Mouse (Mus musculus) stomach, embryonic 15.5 days (tissue): ENCODE measurements at regions not wholly inside any gene's neighbourhood (a gene's known extent, or its start where the extent isn't known, plus 50 kb on each side); places are given as distances from the start of the nearest gene placed in this dataset.

ENCODE experiments used
- ATAC-seq: fragments of 200-750 bp; cut with Nextera tagmentation; 2 replicates; pipeline ENCODE4 v1.8.0; 2017; ENCODE audit warnings: low read depth, moderate number of reproducible peaks, moderate TSS enrichment; ENCODE audit not compliant: insufficient read depth, low FRiP score
- H3K27ac ChIP-seq: fragments of 300-500 bp; sonication (generic); 2 replicates; pipeline ENCODE4 v1.5.1; 2015; ENCODE audit warnings: mild to moderate bottlenecking, inconsistent platforms
- H3K27me3 ChIP-seq: fragments of 300-500 bp; sonication (generic); replicated peaks from 2 replicates; pipeline ENCODE4 v1.6.1; 2015; ENCODE audit warnings: inconsistent platforms
- H3K36me3 ChIP-seq: fragments of 300-500 bp; sonication (generic); 2 replicates; pipeline ENCODE4 v1.6.1; 2015; ENCODE audit warnings: inconsistent platforms
- H3K4me1 ChIP-seq: fragments of 300-500 bp; sonication (generic); 2 replicates; pipeline ENCODE4 v1.6.1; 2015; ENCODE audit warnings: inconsistent platforms
- H3K4me2 ChIP-seq: fragments of 300-500 bp; sonication (generic); 2 replicates; pipeline ENCODE4 v1.6.1; 2015; ENCODE audit warnings: mild to moderate bottlenecking, inconsistent platforms
- H3K4me3 ChIP-seq: fragments of 300-500 bp; sonication (generic); replicated peaks from 2 replicates; pipeline ENCODE4 v1.5.1; 2015; ENCODE audit warnings: inconsistent platforms
- H3K9ac ChIP-seq: fragments of 300-500 bp; sonication (generic); 2 replicates; pipeline ENCODE4 v1.6.1; 2015; ENCODE audit warnings: inconsistent platforms
- H3K9me3 ChIP-seq: fragments of 300-500 bp; sonication (generic); 2 replicates; pipeline ENCODE4 v1.6.1; 2016; ENCODE audit warnings: inconsistent platforms
- WGBS: fragments of 180-500 bp; shearing (Covaris S2); methylation state at CpG from one replicate; pipeline ENCODE4 v1.1.7; 2015; 5-methylcytosine and 5-hydroxymethylcytosine counted together

DNA sequence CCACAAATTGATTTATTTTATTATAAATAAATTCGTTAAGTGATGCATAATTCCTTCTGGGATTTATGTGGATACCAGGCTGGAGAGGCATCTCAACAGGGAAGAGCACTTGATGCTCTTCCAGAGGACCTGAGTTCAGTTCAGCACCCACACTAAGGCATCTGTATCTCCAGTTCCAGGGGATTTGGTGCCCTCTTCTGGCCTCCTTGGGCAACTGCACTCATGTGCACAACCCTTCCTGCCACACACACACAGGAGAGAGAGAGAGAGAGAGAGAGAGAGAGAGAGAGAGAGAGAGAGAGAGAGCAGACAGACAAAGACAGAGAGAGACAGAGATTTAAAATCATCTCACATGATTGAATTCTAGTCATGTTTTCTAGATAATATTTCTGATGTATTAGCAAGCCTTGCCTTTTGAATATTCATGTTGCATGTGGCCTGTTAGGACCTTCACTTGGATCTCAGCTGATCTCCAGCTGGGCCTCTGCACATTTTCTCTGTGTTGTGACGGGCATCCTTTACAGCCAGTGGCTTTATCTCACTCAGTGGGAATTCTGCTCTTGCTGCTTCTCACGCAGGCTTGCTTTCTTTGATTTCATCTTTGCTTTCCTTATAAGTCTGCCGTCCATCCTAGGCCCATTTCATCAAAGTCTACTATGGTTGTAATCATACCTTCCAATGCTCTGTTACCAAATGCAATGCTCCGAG lies 212.3 kb downstream of the Zfp326 start:
- Histone ChIP-seq H3K4me2 (no peak overlapping the region), H3K27me3 (no peaks in the 10 kb centered on the region), H3K4me1 (no peaks in the 10 kb centered on the region), H3K27ac (no peak overlapping the region), H3K36me3 (no peaks in the 10 kb centered on the region), H3K9me3 (no peaks in the 10 kb centered on the region), H3K9ac (no peak overlapping the region), H3K4me3 (no peak overlapping the region)
- WGBS: 86% methylated on average over 5 of the region's 5 CpGs
- ATAC-seq: no peak

DNA sequence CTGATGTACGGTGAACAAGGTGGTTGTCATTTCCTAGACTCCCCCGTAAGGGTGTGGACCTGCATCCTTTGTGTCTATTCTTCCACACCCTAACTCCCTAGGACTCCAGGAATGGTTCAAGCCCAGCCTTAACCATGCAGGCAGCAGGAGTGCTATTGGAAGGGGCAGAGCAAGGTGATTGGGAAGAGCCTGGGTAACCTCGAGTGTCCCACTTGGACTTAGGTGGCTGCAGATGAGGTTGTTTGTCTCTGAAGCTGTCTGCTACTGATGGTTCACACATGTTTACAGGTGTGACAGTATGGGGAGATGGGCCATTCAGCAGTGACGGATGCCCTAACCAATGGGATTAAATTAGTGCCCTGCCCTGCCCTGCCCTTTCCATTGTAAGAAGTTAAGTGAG lies 207.4 kb downstream of the Zfp326 start:
- no peak overlapping the region for H3K4me3 ChIP-seq
- H3K36me3 ChIP-seq: no peaks in the 10 kb centered on the region
- no peaks in the 10 kb centered on the region for H3K4me1 ChIP-seq
- H3K27me3 ChIP-seq: no peaks in the 10 kb centered on the region
- H3K27ac ChIP-seq: no peak overlapping the region
- ATAC-seq: no peak
- H3K9ac ChIP-seq: no peak overlapping the region
- WGBS: 85% methylated on average over 4 of the region's 4 CpGs
- no peaks in the 10 kb centered on the region for H3K9me3 ChIP-seq
- no peak overlapping the region for H3K4me2 ChIP-seq

DNA sequence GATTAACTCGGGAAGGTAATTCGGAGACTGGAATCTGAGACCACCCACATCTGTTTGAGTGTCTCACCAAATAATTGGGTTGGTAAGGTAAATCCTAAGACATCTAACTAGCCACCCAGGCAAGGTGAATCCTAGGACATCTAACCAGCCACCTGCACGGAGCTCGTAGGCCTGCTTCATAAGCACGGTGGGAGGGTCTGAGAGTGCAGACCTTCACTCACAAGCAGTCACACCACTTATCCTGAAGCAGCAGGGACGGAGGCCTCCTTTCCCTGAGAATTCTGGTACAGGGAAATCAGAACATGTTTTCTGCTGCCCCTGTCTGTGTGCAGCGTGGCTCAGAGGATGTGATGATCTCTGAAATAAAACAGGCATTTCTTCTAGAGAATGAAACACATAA lies 206.5 kb downstream of the Zfp326 start:
- no peaks in the 10 kb centered on the region for H3K27me3 ChIP-seq
- no peaks in the 10 kb centered on the region for H3K9me3 ChIP-seq
- no peak overlapping the region for H3K4me2 ChIP-seq
- WGBS: 51% methylated on average over 7 of the region's 7 CpGs
- H3K4me1 ChIP-seq: no peaks in the 10 kb centered on the region
- ATAC-seq: no peak
- H3K36me3 ChIP-seq: no peaks in the 10 kb centered on the region
- H3K27ac ChIP-seq: no peak overlapping the region
- H3K4me3 ChIP-seq: no peak overlapping the region
- no peak overlapping the region for H3K9ac ChIP-seq

DNA sequence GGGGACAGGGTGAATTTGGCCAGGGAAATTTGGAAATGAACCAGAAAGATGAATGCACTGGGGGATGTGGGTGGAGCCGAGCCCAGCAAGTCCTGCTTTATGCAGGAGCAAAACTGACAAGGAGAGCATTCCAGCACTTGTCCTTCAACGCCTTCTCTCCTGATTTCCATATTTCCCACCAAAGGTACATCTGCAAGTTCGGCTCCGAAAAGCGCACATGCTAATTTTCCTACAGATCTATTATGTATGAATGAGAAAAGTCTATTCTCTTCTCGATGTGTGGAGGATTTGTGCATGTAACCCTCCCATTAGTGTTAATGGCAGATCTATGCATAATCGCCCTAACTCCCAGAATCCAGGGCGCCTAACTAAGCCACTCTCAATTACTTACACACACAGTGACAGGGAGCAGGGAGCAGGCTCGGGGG lies 190.8 kb downstream of the Zfp326 start:
- Histone ChIP-seq H3K9me3 (no peaks in the 10 kb centered on the region), H3K4me3 (no peak overlapping the region), H3K9ac (no peak overlapping the region), H3K36me3 (no peaks in the 10 kb centered on the region), H3K27me3 (no peaks in the 10 kb centered on the region), H3K4me2 (no peak overlapping the region), H3K4me1 (no peaks in the 10 kb centered on the region), H3K27ac (no peak overlapping the region)
- WGBS: 77% methylated on average over 9 of the region's 9 CpGs
- no peak for ATAC-seq

DNA sequence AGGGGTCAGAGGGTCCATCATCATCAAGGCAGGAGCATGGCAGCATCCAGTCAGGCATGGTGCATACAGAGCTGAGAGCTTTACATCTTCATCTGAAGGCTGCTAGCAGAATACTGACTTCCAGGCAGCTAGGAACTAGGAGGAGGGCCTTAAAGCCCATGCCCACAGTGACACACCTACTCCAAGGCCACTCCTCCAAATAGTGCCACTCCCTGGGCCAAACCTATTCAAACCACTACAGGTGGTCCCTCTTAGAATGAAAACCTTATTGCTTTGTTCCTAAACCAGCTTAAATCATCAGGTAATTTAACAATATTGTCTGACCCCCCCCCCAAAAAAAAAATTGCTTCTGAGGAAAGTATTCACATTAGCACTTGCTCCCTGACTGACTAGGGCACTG lies 190.3 kb downstream of the Zfp326 start:
- no peaks in the 10 kb centered on the region for H3K27me3 ChIP-seq
- no peaks in the 10 kb centered on the region for H3K9me3 ChIP-seq
- ATAC-seq: no peak
- H3K4me2 ChIP-seq: no peak overlapping the region
- H3K27ac ChIP-seq: no peak overlapping the region
- no peak overlapping the region for H3K4me3 ChIP-seq
- no peak overlapping the region for H3K9ac ChIP-seq
- no peaks in the 10 kb centered on the region for H3K36me3 ChIP-seq
- no peaks in the 10 kb centered on the region for H3K4me1 ChIP-seq

DNA sequence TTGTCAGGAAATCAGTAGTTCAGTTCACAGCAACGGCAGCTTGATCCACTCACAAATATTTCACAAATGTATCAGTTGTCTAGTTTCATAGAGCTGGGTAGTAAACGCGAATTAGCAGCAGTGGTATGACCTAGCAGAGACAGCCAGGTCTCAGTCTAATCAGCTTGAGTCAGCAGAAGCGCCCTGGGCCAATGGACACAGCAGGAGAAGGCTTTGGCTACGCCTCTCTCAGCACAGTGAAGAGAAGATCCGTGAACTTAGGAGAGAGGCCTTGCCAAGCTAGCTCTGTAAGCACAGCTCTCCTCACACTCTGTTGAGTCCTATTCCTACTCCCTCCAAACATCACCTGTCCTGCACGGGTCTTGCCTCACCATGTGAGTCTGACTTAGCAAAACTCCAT lies 188.0 kb downstream of the Zfp326 start:
- no peak for ATAC-seq
- H3K4me2 ChIP-seq: no peak overlapping the region
- WGBS: 80% methylated on average over 7 of the region's 7 CpGs
- H3K4me3 ChIP-seq: no peak overlapping the region
- no peak overlapping the region for H3K9ac ChIP-seq
- H3K27me3 ChIP-seq: no peaks in the 10 kb centered on the region
- H3K27ac ChIP-seq: no peak overlapping the region
- no peaks in the 10 kb centered on the region for H3K36me3 ChIP-seq
- no peaks in the 10 kb centered on the region for H3K4me1 ChIP-seq
- no peaks in the 10 kb centered on the region for H3K9me3 ChIP-seq

DNA sequence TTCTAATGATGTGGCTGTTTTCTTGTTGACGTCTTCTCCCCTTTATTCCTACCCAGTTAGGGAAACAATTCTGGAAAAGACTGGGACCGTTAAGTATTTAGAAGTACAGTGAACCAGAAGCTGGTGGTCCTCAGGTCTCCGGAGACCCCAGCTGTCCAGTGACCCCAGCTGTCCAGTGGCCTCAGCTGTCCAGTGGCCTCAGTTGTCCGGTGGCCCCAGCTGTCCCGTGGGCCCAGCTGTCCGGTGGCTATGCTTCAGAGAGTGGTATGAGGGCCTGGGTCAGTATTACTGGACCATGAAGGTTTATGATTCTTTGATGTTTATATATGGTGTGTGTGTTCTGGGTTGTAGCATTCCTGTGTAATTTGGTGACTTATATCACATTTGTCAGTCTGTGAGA lies 186.6 kb downstream of the Zfp326 start:
- Histone ChIP-seq H3K27me3 (no peaks in the 10 kb centered on the region), H3K4me3 (no peak overlapping the region), H3K4me1 (no peaks in the 10 kb centered on the region), H3K27ac (no peak overlapping the region), H3K4me2 (no peak overlapping the region), H3K36me3 (no peaks in the 10 kb centered on the region), H3K9me3 (no peaks in the 10 kb centered on the region), H3K9ac (no peak overlapping the region)
- no peak for ATAC-seq
- WGBS: 78% methylated on average over 6 of the region's 6 CpGs

DNA sequence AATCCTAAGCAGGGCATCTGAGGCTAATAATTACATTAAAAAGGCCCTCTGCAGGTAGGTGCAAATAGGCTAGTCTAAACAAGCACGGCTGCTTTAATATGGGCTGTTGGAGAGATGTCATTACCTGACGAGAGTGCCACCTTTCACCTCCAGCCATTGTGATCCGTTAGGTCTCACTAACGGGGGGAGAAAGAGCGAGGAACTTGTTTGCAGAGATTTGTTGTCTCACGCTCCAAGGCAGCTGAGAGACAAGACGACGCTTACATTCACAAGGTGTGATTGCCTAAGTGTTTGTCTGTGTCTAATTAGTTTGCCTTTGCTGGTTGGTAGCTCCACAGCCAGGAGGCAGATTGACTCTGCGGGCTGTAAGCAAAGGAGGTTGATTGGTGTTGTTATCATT lies 180.3 kb downstream of the Zfp326 start:
- Histone ChIP-seq H3K27ac (no peak overlapping the region), H3K27me3 (no peaks in the 10 kb centered on the region), H3K36me3 (no peaks in the 10 kb centered on the region), H3K9ac (no peak overlapping the region), H3K4me3 (no peak overlapping the region), H3K9me3 (no peaks in the 10 kb centered on the region), H3K4me2 (no peak overlapping the region), H3K4me1 (no peaks in the 10 kb centered on the region)
- no peak for ATAC-seq
- 12% methylated on average over 9 of the region's 9 CpGs for WGBS

DNA sequence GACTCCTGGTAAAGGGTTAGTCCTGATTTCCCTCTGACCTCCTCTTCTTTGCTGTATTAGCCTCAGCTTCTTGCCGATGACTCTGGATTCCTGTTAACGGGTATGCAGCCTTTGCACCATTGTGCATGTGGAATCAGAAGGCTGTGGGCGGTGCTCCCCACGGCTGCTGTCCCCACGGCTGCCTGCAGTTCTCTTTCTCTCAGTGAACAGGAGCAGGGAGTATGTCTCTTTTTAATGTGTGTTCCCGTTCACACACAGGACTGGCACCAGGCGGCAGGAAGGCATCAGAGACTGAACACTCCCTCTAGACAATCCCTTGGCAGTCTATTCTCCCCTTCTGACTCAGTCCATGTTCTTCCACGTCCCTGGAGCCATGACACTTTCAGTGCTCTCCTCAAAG lies 178.9 kb downstream of the Zfp326 start:
- WGBS: 42% methylated on average over 8 of the region's 8 CpGs
- Histone ChIP-seq H3K27ac (no peak overlapping the region), H3K9me3 (no peaks in the 10 kb centered on the region), H3K36me3 (no peaks in the 10 kb centered on the region), H3K9ac (no peak overlapping the region), H3K27me3 (no peaks in the 10 kb centered on the region), H3K4me1 (no peaks in the 10 kb centered on the region), H3K4me3 (no peak overlapping the region), H3K4me2 (no peak overlapping the region)
- ATAC-seq: no peak

DNA sequence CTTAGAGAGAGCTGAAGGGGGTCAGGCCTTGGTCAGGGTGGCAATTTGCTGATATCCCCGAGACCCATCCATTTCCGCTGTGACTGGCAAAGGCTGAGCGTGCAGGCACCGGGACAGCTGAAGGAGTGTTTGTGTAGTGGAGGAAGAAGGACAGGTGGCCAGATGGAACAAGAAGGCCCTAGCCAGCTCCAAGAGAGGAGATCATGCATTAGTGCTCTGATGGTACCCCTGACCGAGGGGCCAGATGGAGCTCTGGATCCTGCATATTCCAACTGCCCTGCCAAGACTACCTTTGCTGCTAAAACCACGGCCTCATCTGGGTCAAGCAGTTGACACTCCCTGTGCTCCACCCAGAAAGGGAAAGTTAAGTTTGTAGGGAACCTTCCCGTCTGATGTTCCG lies 174.7 kb downstream of the Zfp326 start:
- H3K4me3 ChIP-seq: no peak overlapping the region
- H3K9ac ChIP-seq: no peak overlapping the region
- 91% methylated on average over 8 of the region's 8 CpGs for WGBS
- H3K4me1 ChIP-seq: no peaks in the 10 kb centered on the region
- H3K27ac ChIP-seq: no peak overlapping the region
- no peak overlapping the region for H3K4me2 ChIP-seq
- no peak for ATAC-seq
- H3K36me3 ChIP-seq: no peaks in the 10 kb centered on the region
- H3K9me3 ChIP-seq: no peaks in the 10 kb centered on the region
- H3K27me3 ChIP-seq: no peaks in the 10 kb centered on the region

DNA sequence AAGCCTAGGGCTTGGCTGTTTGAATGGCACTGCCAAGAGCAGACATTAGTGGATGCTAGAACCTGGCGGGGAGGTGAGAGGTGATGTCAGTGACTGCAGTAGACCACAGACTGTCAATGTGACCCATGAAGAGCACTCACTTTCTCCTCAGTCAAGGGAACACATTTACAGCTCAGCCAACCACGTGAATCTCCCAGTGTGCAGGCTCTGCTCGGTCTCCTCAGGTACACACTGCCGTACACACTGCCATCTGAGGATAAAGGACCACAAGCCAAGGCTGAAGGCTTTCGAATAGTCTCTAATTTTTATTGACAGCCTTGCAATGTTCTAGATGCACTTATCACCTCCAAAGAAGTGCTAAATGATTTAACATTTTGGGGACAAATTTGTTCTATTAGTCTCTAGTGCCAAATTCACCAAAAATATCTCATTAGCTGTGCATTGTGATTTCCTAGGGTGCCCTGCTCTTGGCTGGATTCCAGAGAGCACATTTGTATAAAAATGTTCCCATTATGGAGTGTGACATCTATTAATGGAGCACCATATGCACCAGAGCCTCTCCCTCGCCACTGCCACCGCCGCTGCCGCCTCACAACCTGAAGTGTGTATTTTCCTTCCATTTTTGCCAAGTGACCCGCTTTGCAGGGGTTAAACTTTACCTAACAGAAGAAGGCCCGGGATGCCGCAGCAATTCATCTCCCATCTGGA lies 168.7 kb downstream of the Zfp326 start:
- Histone ChIP-seq H3K9me3 (no peaks in the 10 kb centered on the region), H3K4me2 (no peak overlapping the region), H3K4me3 (no peak overlapping the region), H3K27me3 (no peaks in the 10 kb centered on the region), H3K4me1 (no peaks in the 10 kb centered on the region), H3K9ac (no peak overlapping the region), H3K36me3 (no peaks in the 10 kb centered on the region), H3K27ac (no peak overlapping the region)
- ATAC-seq: no peak
- WGBS: 71% methylated on average over 12 of the region's 12 CpGs

DNA sequence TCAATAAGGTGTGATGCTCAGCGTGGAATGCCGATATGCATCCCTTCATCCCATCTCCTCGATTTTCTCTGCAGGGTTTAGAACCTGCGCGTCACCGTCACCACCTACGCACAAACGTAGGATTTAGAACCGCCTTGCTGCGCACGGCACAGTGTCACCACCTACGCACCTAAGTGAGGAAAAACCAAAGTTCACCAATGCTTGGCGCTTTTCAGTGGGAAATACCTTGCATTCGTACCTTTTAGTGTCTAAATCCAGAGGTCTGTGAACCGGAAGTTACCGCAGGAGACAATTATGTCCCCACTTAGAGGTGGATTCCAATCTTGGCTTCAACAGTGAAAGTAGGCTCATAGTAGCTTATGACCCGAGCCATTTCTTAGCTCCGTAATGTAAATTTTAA lies 162.0 kb downstream of the Zfp326 start:
- 92% methylated on average over 18 of the region's 18 CpGs for WGBS
- Histone ChIP-seq H3K9ac (no peak overlapping the region), H3K27me3 (no peaks in the 10 kb centered on the region), H3K4me3 (no peak overlapping the region), H3K4me1 (no peaks in the 10 kb centered on the region), H3K9me3 (no peaks in the 10 kb centered on the region), H3K4me2 (no peak overlapping the region), H3K36me3 (no peaks in the 10 kb centered on the region), H3K27ac (no peak overlapping the region)
- ATAC-seq: no peak
